Mouse (Mus musculus) layer of hippocampus, adult 2 months (tissue): ENCODE results near the gene Unc119. TPM values are rescaled to one million over a fixed set of nuclear protein-coding genes. Genes with fewer than 3 reads are reported as not detected.
A peak's percentile ranks its signal among the peaks of the same experiment; 100 is the strongest.

Experiments used
- DNase-seq, 2 experiments: peaks; one replicate each; pipeline ENCODE4 v3.0.0; 2022; ENCODE audit warnings: low spot score in 2 of 2
- H3K27ac ChIP-seq: fragments of 200-600 bp; 2 replicates; pipeline ENCODE4 v1.8.1; 2022
- H3K4me3 ChIP-seq: fragments of 200-600 bp; 2 replicates; pipeline ENCODE4 v1.8.1; 2022; ENCODE audit warnings: mild to moderate bottlenecking
- CTCF ChIP-seq: fragments of 200-600 bp; conservative IDR thresholded peaks from 2 replicates; pipeline ENCODE4 v1.8.1; 2022; ENCODE audit warnings: antibody characterized with exemption, mild to moderate bottlenecking, moderate library complexity
- total RNA-seq, 2 experiments: library from RNA; stranded (reverse); gene quantifications; 2 replicates each; pipeline ENCODE4 v1.2.3; 2021

The Unc119 gene
- total RNA-seq, 2 experiments from 2014 or later = 27.8 to 33.9 TPM

DNA sequence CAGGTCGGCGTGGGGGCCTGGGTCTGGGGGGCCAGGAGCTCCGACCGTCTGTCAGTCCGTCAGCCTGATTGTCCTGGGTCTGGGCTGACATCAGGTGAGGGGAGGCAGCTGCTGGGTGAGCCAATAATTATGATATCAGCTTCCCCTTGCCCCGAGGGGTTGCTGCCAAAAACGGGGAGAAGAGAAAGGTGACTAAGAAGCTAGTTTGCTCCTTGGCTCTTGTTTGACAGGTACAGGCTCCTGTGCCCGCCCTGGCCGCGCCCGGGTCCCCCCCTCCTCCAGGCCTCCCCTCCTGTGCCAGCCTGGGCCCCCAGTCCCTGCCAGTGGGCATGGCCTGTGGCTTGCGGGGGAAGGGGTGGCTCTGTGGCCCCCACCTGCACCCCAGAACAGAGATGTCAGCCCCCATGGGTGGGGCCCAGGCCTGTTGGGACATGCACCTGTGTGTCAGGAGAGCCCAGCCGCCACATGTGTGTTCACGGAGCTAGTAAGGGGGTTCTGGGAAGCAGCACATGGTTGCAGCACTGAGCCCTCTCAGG lies 43.3 kb downstream of the Unc119 start, which contains the start of gene Foxn1:
Foxn1 (minus strand) TSS at position 51 of the 536 bp plus-strand sequence.
- no peak within 1 kb of the TSS for H3K4me3 ChIP-seq
- H3K27ac ChIP-seq = no peak within 1 kb of the TSS
- no peak for TF ChIP-seq CTCF
- DNase-seq = no peak

DNA sequence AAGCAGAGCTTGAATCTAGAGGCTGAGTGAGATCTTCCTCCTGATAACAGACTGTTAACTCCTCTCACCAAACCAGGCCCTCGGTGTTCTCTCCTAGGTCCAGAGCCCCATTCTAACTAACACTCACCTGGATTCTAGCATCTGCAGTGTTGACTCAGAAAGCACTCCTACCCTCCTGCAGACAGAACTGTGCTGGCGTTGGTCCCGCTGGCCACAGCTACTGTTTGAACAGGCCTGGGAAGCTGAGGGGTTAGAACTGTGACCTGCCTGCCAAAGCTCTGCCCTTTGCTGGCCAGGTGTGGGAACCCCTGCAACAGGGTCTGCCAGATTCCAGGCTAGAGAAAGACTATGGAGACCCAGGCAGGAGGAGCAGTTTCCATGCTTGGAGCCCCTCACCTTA lies 49.4 kb downstream of the Unc119 start:
- H3K27ac ChIP-seq = no peak overlapping the region
- no peak overlapping the region for H3K4me3 ChIP-seq
- no peak for TF ChIP-seq CTCF
- DNase-seq = no peak

DNA sequence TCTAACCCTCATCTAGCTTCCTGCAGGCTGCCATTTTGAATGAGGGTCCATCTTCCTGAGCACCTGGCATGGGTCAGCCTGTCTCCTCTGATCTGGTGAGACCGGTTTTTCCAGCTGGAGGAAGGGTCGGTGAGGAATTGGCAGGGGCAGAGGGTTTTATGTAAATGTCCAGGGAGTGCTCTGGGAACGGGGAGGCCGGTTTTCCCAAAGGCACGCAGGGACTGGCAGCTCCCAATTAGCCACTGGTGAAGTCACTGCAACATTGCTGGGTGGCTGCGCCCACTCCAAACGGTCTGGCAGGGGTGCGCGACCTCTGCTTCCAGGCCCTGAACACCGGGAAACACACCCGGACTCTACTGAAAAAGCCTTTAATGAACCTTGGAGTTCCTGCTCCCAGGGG lies 53.7 kb downstream of the Unc119 start:
- H3K27ac ChIP-seq = no peak overlapping the region
- no peak for TF ChIP-seq CTCF
- H3K4me3 ChIP-seq = no peak overlapping the region
- no peak for DNase-seq

DNA sequence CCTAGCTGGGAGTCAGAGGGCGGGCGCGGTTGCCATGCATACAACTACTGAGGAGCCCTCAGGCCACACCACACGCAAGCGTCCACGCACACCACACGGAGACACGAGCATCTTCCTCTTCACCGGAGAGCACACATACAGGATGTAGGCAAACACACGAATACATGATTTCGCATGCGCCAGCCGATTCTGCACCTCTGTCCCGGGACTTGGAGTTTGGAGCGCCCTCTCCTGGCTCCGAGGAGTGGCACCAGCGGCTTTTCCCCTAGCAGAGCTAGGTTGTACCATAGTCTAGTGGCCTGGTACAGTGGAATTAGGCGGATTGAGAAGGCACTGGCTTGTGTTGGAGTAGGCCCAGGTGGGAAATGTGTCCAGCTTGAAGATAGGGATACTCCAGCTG lies 54.1 kb downstream of the Unc119 start:
- peak; percentile 87 for TF ChIP-seq CTCF
- peak; percentile 23 to 50 for DNase-seq
- no peak overlapping the region for H3K4me3 ChIP-seq
- H3K27ac ChIP-seq = no peak overlapping the region

DNA sequence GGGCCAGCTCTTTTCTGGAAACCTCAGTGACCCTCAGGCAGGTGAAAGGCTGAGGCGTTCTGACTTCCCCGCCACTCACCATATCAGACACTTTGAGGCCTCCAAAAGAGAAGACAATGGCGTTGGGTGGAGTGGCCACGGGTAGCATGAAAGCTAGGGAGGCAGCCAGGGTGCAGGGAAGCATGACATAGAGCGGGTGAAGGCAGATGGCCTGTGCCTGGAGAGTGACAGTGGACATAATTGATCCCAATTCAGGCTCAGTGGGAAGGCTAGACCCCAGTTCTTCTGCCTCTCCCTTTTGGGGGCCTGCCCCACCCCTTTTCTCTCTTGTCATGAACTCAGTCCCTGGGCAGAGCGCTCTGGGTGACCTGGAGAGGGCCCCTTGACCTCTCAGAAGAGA lies 54.9 kb downstream of the Unc119 start:
- no peak for TF ChIP-seq CTCF
- no peak for DNase-seq
- Histone ChIP-seq H3K4me3 (no peak overlapping the region), H3K27ac (no peak overlapping the region)

Other genes starting within 250 kb of the Unc119 start
- 10 to 100 TPM; 29.5 to 30.3 TPM for gene Fam222b, start 248.8 kb upstream of the Unc119 start, total RNA-seq
- 10 to 100 TPM; 11.1 to 13.3 TPM for gene Traf4, start 177.9 kb upstream of the Unc119 start, total RNA-seq
- 1 to 10 TPM; 2.6 to 3.3 TPM for gene Nek8, start 166.8 kb upstream of the Unc119 start, total RNA-seq
- gene Tlcd1, start 166.8 kb upstream of the Unc119 start, total RNA-seq = 10 to 100 TPM; 21.1 to 24.3 TPM
- gene Rpl23a, start 159.9 kb upstream of the Unc119 start, total RNA-seq = 100 to 1,000 TPM; 747 to 755 TPM
- gene Rab34, start 155.1 kb upstream of the Unc119 start, total RNA-seq = 10 to 100 TPM; 33.3 TPM
- 1 to 10 TPM; 3.7 to 5.5 TPM for gene Proca1, start 150.1 kb upstream of the Unc119 start, total RNA-seq
- 10 to 100 TPM; 66.8 to 69.1 TPM for gene Sdf2, start 97.7 kb upstream of the Unc119 start, total RNA-seq
- gene Supt6, start 97.5 kb upstream of the Unc119 start, total RNA-seq = 100 to 1,000 TPM; 132 to 137 TPM
- 100 to 1,000 TPM; 192 to 198 TPM for gene 2610507B11Rik, start 81.7 kb upstream of the Unc119 start, total RNA-seq
- 10 to 100 TPM in 1 of 2 experiments, 1 to 10 TPM in 1; 5.6 to 12.2 TPM for gene BC030499, start 52.6 kb upstream of the Unc119 start, total RNA-seq
- 1 to 10 TPM; 8.3 to 8.5 TPM for gene Spag5, start 42.0 kb upstream of the Unc119 start, total RNA-seq
- 100 to 1,000 TPM; 853 to 900 TPM for gene Aldoc, start 20.5 kb upstream of the Unc119 start, total RNA-seq
- 10 to 100 TPM; 58.2 to 59.9 TPM for gene Pigs, start 15.1 kb upstream of the Unc119 start, total RNA-seq
- not detected for gene Foxn1, start 43.1 kb downstream of the Unc119 start, total RNA-seq
- gene Slc13a2, start 78.7 kb downstream of the Unc119 start, total RNA-seq = not detected
- 10 to 100 TPM; 11.7 to 12.3 TPM for gene Slc46a1, start 122.2 kb downstream of the Unc119 start, total RNA-seq
- 10 to 100 TPM; 39.2 to 45.4 TPM for gene Sarm1, start 154.3 kb downstream of the Unc119 start, total RNA-seq
- gene Vtn, start 155.6 kb downstream of the Unc119 start, total RNA-seq = 10 to 100 TPM; 59.6 to 69.2 TPM
- gene Sebox, start 160.0 kb downstream of the Unc119 start, total RNA-seq = 1 to 10 TPM; 4.5 to 4.7 TPM
- 10 to 100 TPM; 44.2 to 45.7 TPM for gene Tmem199, start 168.7 kb downstream of the Unc119 start, total RNA-seq
- gene Poldip2, start 168.7 kb downstream of the Unc119 start, total RNA-seq = 100 to 1,000 TPM; 121 to 122 TPM
- 10 to 100 TPM; 29.9 to 31.3 TPM for gene Tnfaip1, start 192.8 kb downstream of the Unc119 start, total RNA-seq
- 10 to 100 TPM; 77.7 to 80.2 TPM for gene Ift20, start 192.9 kb downstream of the Unc119 start, total RNA-seq
- 10 to 100 TPM; 10.6 to 12.2 TPM for gene Tmem97, start 207.3 kb downstream of the Unc119 start, total RNA-seq